Mouse (Mus musculus): ENCODE data around the gene Tulp3.

GRCm38 (mm10) chr6:128295876-128296749 lies 59.5 kb downstream of the Tulp3 start:
- TF ChIP-seq CTCF (IDR thresholded peaks at IDR 0.05; ENCODE audit: low read depth) = no peak
- TF ChIP-seq EP300 (IDR thresholded peaks at IDR 0.05; ENCODE audit: low read depth) = peak; percentile 53; the same call in 1 of the 2 replicates

Data from heart, postnatal 0 days (tissue).